Mouse (Mus musculus) forebrain, embryonic 16.5 days (tissue): ENCODE measurements at regions not wholly inside any gene's neighbourhood (a gene's known extent, or its start where the extent isn't known, plus 50 kb on each side); places are given as distances from the start of the nearest gene placed in this dataset.

Experiments
- ATAC-seq: fragments of 200-750 bp; cut with Nextera tagmentation; 2 replicates; pipeline ENCODE4 v1.8.0; 2017; ENCODE audit warnings: mild to moderate bottlenecking, moderate library complexity
- H3K27ac ChIP-seq: fragments of 300-500 bp; sonication (generic); 2 replicates; pipeline ENCODE4 v1.5.1; 2014; ENCODE audit warnings: low read length, control low read depth
- H3K27me3 ChIP-seq: fragments of 300-500 bp; sonication (generic); replicated peaks from 2 replicates; pipeline ENCODE4 v1.6.1; 2014; ENCODE audit warnings: low read length; ENCODE audit not compliant: control insufficient read depth, insufficient read depth
- H3K36me3 ChIP-seq: fragments of 300-500 bp; sonication (generic); 2 replicates; pipeline ENCODE4 v1.6.1; 2014; ENCODE audit not compliant: control insufficient read depth, insufficient read depth
- H3K4me1 ChIP-seq: fragments of 300-500 bp; sonication (generic); replicated peaks from 2 replicates; pipeline ENCODE4 v1.6.1; 2014; ENCODE audit warnings: low read length; ENCODE audit not compliant: control insufficient read depth, insufficient read depth
- H3K4me2 ChIP-seq: fragments of 300-500 bp; sonication (generic); 2 replicates; pipeline ENCODE4 v1.6.1; 2014; ENCODE audit warnings: mild to moderate bottlenecking, low read length, control low read depth
- H3K4me3 ChIP-seq: fragments of 300-500 bp; sonication (generic); replicated peaks from 2 replicates; pipeline ENCODE4 v1.5.1; 2014; ENCODE audit warnings: mild to moderate bottlenecking, low read length, control low read depth
- H3K9ac ChIP-seq: fragments of 300-500 bp; sonication (generic); replicated peaks from 2 replicates; pipeline ENCODE4 v1.6.1; 2014; ENCODE audit warnings: low read depth, low read length, control low read depth
- H3K9me3 ChIP-seq: fragments of 300-500 bp; sonication (generic); 2 replicates; pipeline ENCODE4 v1.6.1; 2016; ENCODE audit warnings: low read length; ENCODE audit not compliant: control insufficient read depth
- WGBS: fragments of 180-500 bp; shearing (Covaris S2); extraction: QIAGEN DNeasy Blood & Tissue Kit; methylation state at CpG from one replicate; pipeline ENCODE4 v1.1.7; 2014; 5-methylcytosine and 5-hydroxymethylcytosine counted together

- H3K4me1 ChIP-seq = no peaks in the 10 kb centered on the region
- no peaks in the 10 kb centered on the region for H3K36me3 ChIP-seq
- H3K27me3 ChIP-seq = no peaks in the 10 kb centered on the region
- no peak overlapping the region for H3K9ac ChIP-seq
- 72% methylated on average over 5 of the region's 5 CpGs for WGBS
- H3K27ac ChIP-seq = no peak overlapping the region
- no peaks in the 10 kb centered on the region for H3K9me3 ChIP-seq
- no peak for ATAC-seq
- no peak overlapping the region for H3K4me3 ChIP-seq
- no peak overlapping the region for H3K4me2 ChIP-seq
Measured at GRCm38 (mm10) chr19:49958517-49958916, 719.9 kb downstream of the Sorcs1 start.

GRCm38 (mm10) chr19:49931202-49931601 lies 747.2 kb downstream of the Sorcs1 start:
- Histone ChIP-seq H3K36me3 (no peaks in the 10 kb centered on the region), H3K27ac (no peak overlapping the region), H3K4me3 (no peak overlapping the region), H3K4me2 (no peak overlapping the region), H3K9me3 (no peaks in the 10 kb centered on the region), H3K9ac (no peak overlapping the region), H3K27me3 (no peaks in the 10 kb centered on the region), H3K4me1 (no peaks in the 10 kb centered on the region)
- ATAC-seq = no peak
- 46% methylated on average over 3 of the region's 3 CpGs for WGBS

GRCm38 (mm10) chr19:49911738-49912137 lies 766.7 kb downstream of the Sorcs1 start:
- Histone ChIP-seq H3K4me2 (no peak overlapping the region), H3K9ac (no peak overlapping the region), H3K27me3 (no peaks in the 10 kb centered on the region), H3K4me1 (no peaks in the 10 kb centered on the region), H3K27ac (no peak overlapping the region), H3K9me3 (no peaks in the 10 kb centered on the region), H3K36me3 (no peaks in the 10 kb centered on the region), H3K4me3 (no peak overlapping the region)
- no peak for ATAC-seq
- 78% methylated on average over 3 of the region's 3 CpGs for WGBS

- WGBS = 60% methylated on average over 3 of the region's 3 CpGs
- H3K9ac ChIP-seq = no peak overlapping the region
- no peak for ATAC-seq
- H3K36me3 ChIP-seq = no peaks in the 10 kb centered on the region
- H3K4me3 ChIP-seq = no peak overlapping the region
- no peak overlapping the region for H3K27ac ChIP-seq
- 0 out of 2 replicates have a peak, but pooled peaks cover 2% of the 10 kb centered on the region for H3K9me3 ChIP-seq
- no peaks in the 10 kb centered on the region for H3K27me3 ChIP-seq
- no peak overlapping the region for H3K4me2 ChIP-seq
- H3K4me1 ChIP-seq = no peaks in the 10 kb centered on the region
Measured at GRCm38 (mm10) chr19:49880241-49880640, 798.2 kb downstream of the Sorcs1 start.

GRCm38 (mm10) chr19:49860761-49861160 lies 817.7 kb downstream of the Sorcs1 start:
- 59% methylated on average over 7 of the region's 7 CpGs for WGBS
- ATAC-seq = no peak
- H3K27ac ChIP-seq = no peak overlapping the region
- no peaks in the 10 kb centered on the region for H3K4me1 ChIP-seq
- H3K4me2 ChIP-seq = no peak overlapping the region
- H3K9ac ChIP-seq = no peak overlapping the region
- H3K36me3 ChIP-seq = no peaks in the 10 kb centered on the region
- no peak overlapping the region for H3K4me3 ChIP-seq
- no peaks in the 10 kb centered on the region for H3K27me3 ChIP-seq
- H3K9me3 ChIP-seq = no peaks in the 10 kb centered on the region

GRCm38 (mm10) chr19:49855481-49856035 lies 822.9 kb downstream of the Sorcs1 start:
- Histone ChIP-seq H3K27me3 (no peaks in the 10 kb centered on the region), H3K4me3 (no peak overlapping the region), H3K36me3 (no peaks in the 10 kb centered on the region), H3K4me1 (no peaks in the 10 kb centered on the region), H3K9me3 (no peaks in the 10 kb centered on the region), H3K4me2 (no peak overlapping the region; the same call in 1 of the 2 replicates), H3K9ac (no peak overlapping the region), H3K27ac (no peak overlapping the region)
- ATAC-seq = no peak
- WGBS = 9% methylated on average over 9 of the region's 9 CpGs

- Histone ChIP-seq H3K9ac (no peak overlapping the region), H3K4me3 (no peak overlapping the region), H3K4me1 (peaks cover 8% of the 10 kb centered on the region), H3K27ac (no peak overlapping the region), H3K4me2 (no peak overlapping the region), H3K27me3 (no peaks in the 10 kb centered on the region), H3K36me3 (no peaks in the 10 kb centered on the region), H3K9me3 (no peaks in the 10 kb centered on the region)
- ATAC-seq = peak; percentile 59
- 26% methylated on average over 5 of the region's 5 CpGs for WGBS
Measured at GRCm38 (mm10) chr19:49841984-49842383, 836.5 kb downstream of the Sorcs1 start.

- H3K9me3 ChIP-seq = no peaks in the 10 kb centered on the region
- ATAC-seq = peak; percentile 70
Measured at GRCm38 (mm10) chr19:49839153-49839911, 839.1 kb downstream of the Sorcs1 start.

GRCm38 (mm10) chr19:49830918-49831317 lies 847.5 kb downstream of the Sorcs1 start:
- H3K4me2 ChIP-seq = no peak overlapping the region
- H3K27ac ChIP-seq = no peak overlapping the region
- no peaks in the 10 kb centered on the region for H3K4me1 ChIP-seq
- no peaks in the 10 kb centered on the region for H3K9me3 ChIP-seq
- no peaks in the 10 kb centered on the region for H3K27me3 ChIP-seq
- no peak for ATAC-seq
- H3K4me3 ChIP-seq = no peak overlapping the region
- no peaks in the 10 kb centered on the region for H3K36me3 ChIP-seq
- WGBS = 70% methylated on average over 6 of the region's 6 CpGs
- H3K9ac ChIP-seq = no peak overlapping the region

More at GRCm38 (mm10) chr19:49839153-49839911, 839.1 kb downstream of the Sorcs1 start:
- Histone ChIP-seq H3K36me3 (no peaks in the 10 kb centered on the region), H3K27ac (no peak overlapping the region), H3K4me3 (no peak overlapping the region), H3K9ac (no peak overlapping the region), H3K27me3 (no peaks in the 10 kb centered on the region), H3K4me2 (no peak overlapping the region), H3K4me1 (peaks cover 8% of the 10 kb centered on the region)
- 17% methylated on average over 2 of the region's 2 CpGs for WGBS
